Mouse (Mus musculus): ENCODE data around the gene Gm49396. TPM values are rescaled to one million over a fixed set of nuclear protein-coding genes. Genes with fewer than 3 reads are reported as not detected.

The Gm49396 gene
- total and polyA plus RNA-seq, 3 experiments = 1.1 to 1.9 (median 1.6) TPM

DNA sequence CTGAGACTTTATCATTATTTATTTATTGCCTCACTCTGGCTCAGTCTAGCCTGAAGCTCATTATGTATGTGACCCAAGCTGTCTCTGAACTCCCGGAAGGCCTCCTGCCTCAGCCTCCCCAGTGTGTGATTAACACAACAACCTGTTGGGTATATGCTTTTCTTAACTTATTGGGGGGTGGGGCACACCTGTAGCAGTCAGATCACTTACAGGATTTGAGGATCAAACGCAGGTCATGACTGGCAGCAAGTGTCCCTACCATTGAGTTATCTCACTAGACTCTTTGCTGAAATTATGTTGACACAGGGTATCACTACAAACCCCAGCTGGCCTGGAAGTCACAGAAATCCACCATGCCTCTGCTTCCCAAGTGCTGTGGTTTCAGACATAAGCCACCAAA, 2.8 kb upstream of the Gm49396 start:
- no peaks in the 10 kb centered on the region for H3K79me2 ChIP-seq (replicated peaks; ENCODE audit: control insufficient read depth, insufficient read depth, low read length)
- H3K4me3 ChIP-seq = no peak overlapping the region
- no peak overlapping the region; the same call in 1 of the 2 replicates for H3K27ac ChIP-seq
- H3K27me3 ChIP-seq (ENCODE audit: control insufficient read depth, insufficient read depth, low read length) = no peaks in the 10 kb centered on the region
- TF ChIP-seq EP300 (IDR thresholded peaks at IDR 0.05; ENCODE audit: insufficient read depth, low read depth, low read length) (no peak), CTCF (IDR thresholded peaks at IDR 0.05) (no peak), POLR2A (IDR thresholded peaks at IDR 0.05; ENCODE audit: insufficient read depth, low read depth, low read length) (no peak)
- intact Hi-C loops (cut with DNase I) = no loop called here
- H3K9ac ChIP-seq (ENCODE audit: low read depth, low read length) = no peak overlapping the region
- H3K36me3 ChIP-seq (ENCODE audit: control insufficient read depth, insufficient read depth, low read length) = no peaks in the 10 kb centered on the region
- no peak for DNase-seq
- WGBS = 60% methylated on average over 2 of the region's 2 CpGs
- H3K4me1 ChIP-seq (ENCODE audit: control insufficient read depth, insufficient read depth, low read length) = peaks cover 5% of the 10 kb centered on the region

DNA sequence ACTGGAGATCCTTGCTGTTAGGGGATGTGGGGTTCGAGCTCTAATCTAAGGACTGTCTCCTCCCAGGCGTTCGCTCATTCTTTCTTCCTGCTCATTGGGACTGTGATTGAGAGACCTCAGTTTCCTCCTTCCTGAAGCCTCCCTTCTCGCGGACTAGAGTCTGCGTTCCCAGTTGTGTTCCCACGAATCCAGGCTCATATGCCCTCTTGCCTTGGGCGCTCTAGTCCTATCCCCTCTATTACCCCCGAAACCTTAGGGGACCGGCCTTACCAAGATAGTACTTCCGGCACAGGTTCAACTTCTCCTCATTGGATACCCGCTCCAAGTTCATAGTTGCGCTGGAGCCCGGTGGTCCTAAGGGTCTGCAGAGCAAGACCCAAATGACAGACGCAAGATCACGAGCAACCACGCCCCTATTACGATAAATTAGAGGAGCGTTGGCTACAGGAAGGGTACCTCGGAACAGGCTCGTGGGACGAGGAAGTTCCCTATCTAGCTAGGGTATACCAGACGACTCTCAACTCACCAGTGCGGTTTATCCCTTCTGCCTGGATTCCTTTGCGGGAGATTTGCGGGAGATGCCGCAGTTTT, 523 bp upstream of the Gm49396 start:
- no peaks in the 10 kb centered on the region for H3K36me3 ChIP-seq (ENCODE audit: control insufficient read depth, insufficient read depth, low read length)
- peak overlapping the region; percentile 99 for H3K27ac ChIP-seq
- peaks cover 5% of the 10 kb centered on the region for H3K4me1 ChIP-seq (ENCODE audit: control insufficient read depth, insufficient read depth, low read length)
- peak overlapping the region; percentile 41 for H3K9ac ChIP-seq (ENCODE audit: low read depth, low read length)
- no peak for DNase-seq
- peak overlapping the region; percentile 71 for H3K4me3 ChIP-seq
- whole genome bisulfite sequencing = under 1% methylated on average over 27 of the region's 27 CpGs
- TF ChIP-seq CTCF (IDR thresholded peaks at IDR 0.05) (no peak), EP300 (IDR thresholded peaks at IDR 0.05; ENCODE audit: insufficient read depth, low read depth, low read length) (no peak), POLR2A (IDR thresholded peaks at IDR 0.05; ENCODE audit: insufficient read depth, low read depth, low read length) (no peak)
- intact Hi-C loops (cut with DNase I) = loop anchor here (1.0 kb wide), 1 partner anchor 26 kb away; the partner anchor contains the start of gene Kmt2b
- H3K79me2 ChIP-seq (replicated peaks; ENCODE audit: control insufficient read depth, insufficient read depth, low read length) = no peaks in the 10 kb centered on the region
- H3K27me3 ChIP-seq (ENCODE audit: control insufficient read depth, insufficient read depth, low read length) = no peaks in the 10 kb centered on the region

GRCm38 (mm10) chr7:30563906-30564280, 749 bp downstream of the Gm49396 start:
- TF ChIP-seq POLR2A (IDR thresholded peaks at IDR 0.05; ENCODE audit: insufficient read depth, low read depth, low read length) = no peak
- TF ChIP-seq CTCF (IDR thresholded peaks at IDR 0.05) = no peak
- no peak for TF ChIP-seq EP300 (IDR thresholded peaks at IDR 0.05; ENCODE audit: insufficient read depth, low read depth, low read length)
- intact Hi-C loops (cut with DNase I) = loop anchor here (1.0 kb wide), 1 partner anchor 24 kb away; the partner anchor contains the start of gene Kmt2b

DNA sequence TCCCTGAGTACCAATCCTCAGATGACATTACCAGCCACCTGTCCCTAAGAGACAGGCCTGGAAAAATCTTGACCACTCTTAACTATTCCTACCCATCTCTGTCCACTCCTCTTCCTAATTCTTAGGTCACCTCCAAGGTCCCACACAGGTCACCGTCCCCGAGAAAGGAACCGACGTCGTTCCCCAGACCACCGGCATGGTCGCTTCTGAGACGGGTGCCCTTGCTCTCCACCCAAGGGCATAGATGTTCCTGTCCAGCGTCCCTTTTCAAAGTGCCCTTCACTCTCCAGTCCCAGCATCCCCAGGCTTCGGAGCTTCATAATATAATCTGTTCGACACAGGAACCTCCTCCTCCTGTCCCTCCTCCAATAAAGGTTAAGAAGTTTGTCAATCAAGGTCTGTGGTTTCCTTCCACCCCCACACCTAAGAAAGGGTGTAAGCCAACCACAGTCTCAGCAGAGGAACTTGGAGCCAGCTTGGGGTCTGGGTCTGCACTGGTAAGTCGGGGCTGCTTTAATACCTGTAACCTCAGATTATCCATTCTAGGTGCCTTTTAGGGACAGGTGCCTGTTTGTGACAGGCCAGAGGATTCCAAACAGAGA, 1.9 kb downstream of the Gm49396 start, which contains the start of gene Igflr1:
Gene Igflr1, plus strand, starts transcription at position 458 of the 602 bp plus-strand sequence.
- 91% methylated on average over 12 of the region's 12 CpGs for WGBS
- no peak within 1 kb of the TSS for H3K4me3 ChIP-seq
- TF ChIP-seq EP300 (IDR thresholded peaks at IDR 0.05; ENCODE audit: insufficient read depth, low read depth, low read length) (no peak), POLR2A (IDR thresholded peaks at IDR 0.05; ENCODE audit: insufficient read depth, low read depth, low read length) (no peak), CTCF (IDR thresholded peaks at IDR 0.05) (no peak)
- DNase-seq = no peak
- intact Hi-C loops (cut with DNase I) = no loop called here
- H3K79me2 ChIP-seq (replicated peaks; ENCODE audit: control insufficient read depth, insufficient read depth, low read length) = no peaks in the 10 kb centered on the region
- H3K36me3 ChIP-seq (ENCODE audit: control insufficient read depth, insufficient read depth, low read length) = no peaks in the 10 kb centered on the region
- H3K27me3 ChIP-seq (ENCODE audit: control insufficient read depth, insufficient read depth, low read length) = no peaks in the 10 kb centered on the region
- peaks cover 2% of the 10 kb centered on the region; the same call in 1 of the 2 replicates for H3K4me1 ChIP-seq (ENCODE audit: control insufficient read depth, insufficient read depth, low read length)
- H3K9ac ChIP-seq (ENCODE audit: low read depth, low read length) = no peak within 1 kb of the TSS
- no peak within 1 kb of the TSS for H3K27ac ChIP-seq

More at GRCm38 (mm10) chr7:30563906-30564280, 749 bp downstream of the Gm49396 start:
- Histone ChIP-seq H3K27ac (peak overlapping the region; percentile 99), H3K36me3 (ENCODE audit: control insufficient read depth, insufficient read depth, low read length) (no peaks in the 10 kb centered on the region), H3K79me2 (replicated peaks; ENCODE audit: control insufficient read depth, insufficient read depth, low read length) (no peaks in the 10 kb centered on the region), H3K9ac (ENCODE audit: low read depth, low read length) (0 out of 2 replicates have a peak overlapping the region, but pooled peaks have one; percentile 3), H3K4me3 (peak overlapping the region; percentile 71), H3K27me3 (ENCODE audit: control insufficient read depth, insufficient read depth, low read length) (no peaks in the 10 kb centered on the region), H3K4me1 (ENCODE audit: control insufficient read depth, insufficient read depth, low read length) (peaks cover 3% of the 10 kb centered on the region)
- no peak for DNase-seq
- 27% methylated on average over 6 of the region's 6 CpGs for WGBS

DNA sequence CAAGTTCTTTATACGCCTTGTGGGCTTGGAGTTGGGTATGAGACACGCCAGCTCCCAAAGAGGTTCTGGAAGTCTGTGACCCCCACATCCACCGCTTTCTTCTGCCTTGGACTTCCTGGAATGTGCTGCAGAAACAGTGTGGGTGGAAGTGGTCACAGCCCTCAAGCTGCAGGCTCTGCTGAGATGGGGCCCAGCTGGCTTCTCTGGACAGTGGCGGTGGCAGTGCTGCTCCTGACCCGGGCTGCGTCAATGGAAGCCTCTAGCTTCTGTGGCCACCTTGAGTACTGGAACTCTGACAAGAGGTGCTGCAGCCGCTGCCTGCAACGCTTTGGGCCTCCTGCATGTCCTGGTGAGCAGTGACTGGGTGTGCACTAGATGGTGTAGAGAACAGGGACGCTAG, 2.9 kb downstream of the Gm49396 start:
- H3K4me3 ChIP-seq = no peak overlapping the region
- no peaks in the 10 kb centered on the region for H3K27me3 ChIP-seq (ENCODE audit: control insufficient read depth, insufficient read depth, low read length)
- peaks cover 2% of the 10 kb centered on the region; the same call in 1 of the 2 replicates for H3K4me1 ChIP-seq (ENCODE audit: control insufficient read depth, insufficient read depth, low read length)
- no peaks in the 10 kb centered on the region for H3K36me3 ChIP-seq (ENCODE audit: control insufficient read depth, insufficient read depth, low read length)
- TF ChIP-seq POLR2A (IDR thresholded peaks at IDR 0.05; ENCODE audit: insufficient read depth, low read depth, low read length) (no peak), CTCF (IDR thresholded peaks at IDR 0.05) (no peak), EP300 (IDR thresholded peaks at IDR 0.05; ENCODE audit: insufficient read depth, low read depth, low read length) (no peak)
- H3K79me2 ChIP-seq (replicated peaks; ENCODE audit: control insufficient read depth, insufficient read depth, low read length) = no peaks in the 10 kb centered on the region
- intact Hi-C loops (cut with DNase I) = no loop called here
- WGBS = 74% methylated on average over 9 of the region's 9 CpGs
- no peak overlapping the region for H3K27ac ChIP-seq
- no peak for DNase-seq
- no peak overlapping the region for H3K9ac ChIP-seq (ENCODE audit: low read depth, low read length)

GRCm38 (mm10) chr7:30567555-30567954, 4.4 kb downstream of the Gm49396 start:
- Histone ChIP-seq H3K36me3 (ENCODE audit: control insufficient read depth, insufficient read depth, low read length) (no peaks in the 10 kb centered on the region), H3K27ac (no peak overlapping the region), H3K9ac (ENCODE audit: low read depth, low read length) (no peak overlapping the region), H3K27me3 (ENCODE audit: control insufficient read depth, insufficient read depth, low read length) (no peaks in the 10 kb centered on the region), H3K79me2 (replicated peaks; ENCODE audit: control insufficient read depth, insufficient read depth, low read length) (no peaks in the 10 kb centered on the region), H3K4me1 (ENCODE audit: control insufficient read depth, insufficient read depth, low read length) (peaks cover 2% of the 10 kb centered on the region; the same call in 1 of the 2 replicates), H3K4me3 (no peak overlapping the region)
- TF ChIP-seq CTCF (IDR thresholded peaks at IDR 0.05) = no peak
- no peak for TF ChIP-seq EP300 (IDR thresholded peaks at IDR 0.05; ENCODE audit: insufficient read depth, low read depth, low read length)
- no peak for TF ChIP-seq POLR2A (IDR thresholded peaks at IDR 0.05; ENCODE audit: insufficient read depth, low read depth, low read length)
- DNase-seq = no peak
- intact Hi-C loops (cut with DNase I) = no loop called here
- WGBS = 92% methylated on average over 11 of the region's 11 CpGs
